8 mouse cellular contexts compared by ENCODE assay signal in genomic region chr3:67344599-67344998, GRCm38 (mm10). TPM values are rescaled to one million over a fixed set of nuclear protein-coding genes. Genes with fewer than 3 reads are reported as not detected.
A peak's percentile ranks its signal among the peaks of the same experiment; 100 is the strongest.
DNase-seq lines count a peak whose midpoint lies in the region; ATAC-seq lines count a peak whose summit lies in the region.

No protein-coding gene starts in this region.

- H3K4me3 ChIP-seq in kidney, embryonic 14.5 days (ENCODE audit: low read length): no peak overlapping the region
- no peak overlapping the region for H3K4me3 ChIP-seq in midbrain, embryonic 16.5 days (ENCODE audit: low read depth, low read length)

- 20% methylated on average over 2 of the region's 2 CpGs for WGBS in kidney, embryonic 14.5 days
- WGBS in midbrain, embryonic 16.5 days: 7% methylated on average over 2 of the region's 2 CpGs

- H3K27me3 ChIP-seq in kidney, embryonic 14.5 days (ENCODE audit: control insufficient read depth, insufficient read depth, low read length): no peaks in the 10 kb centered on the region
- H3K27me3 ChIP-seq in midbrain, embryonic 16.5 days (ENCODE audit: control insufficient read depth, insufficient read depth, low read depth, low read length): no peaks in the 10 kb centered on the region

- H3K36me3 ChIP-seq in kidney, embryonic 14.5 days (ENCODE audit: control insufficient read depth, insufficient read depth, low read length): no peaks in the 10 kb centered on the region
- H3K36me3 ChIP-seq in midbrain, embryonic 16.5 days (ENCODE audit: control insufficient read depth, insufficient read depth, low read length): no peaks in the 10 kb centered on the region

- H3K9ac ChIP-seq in kidney, embryonic 14.5 days (ENCODE audit: low read depth, low read length): no peak overlapping the region
- no peak overlapping the region for H3K9ac ChIP-seq in midbrain, embryonic 16.5 days (ENCODE audit: low read depth, low read length)

- H3K4me2 ChIP-seq in kidney, embryonic 14.5 days (replicated peaks; ENCODE audit: low read depth, low read length): no peak overlapping the region
- H3K4me2 ChIP-seq in midbrain, embryonic 16.5 days (ENCODE audit: low read length): no peak overlapping the region

- no peak for ATAC-seq in kidney, embryonic 14.5 days (ENCODE audit: low FRiP score, low TSS enrichment)
- ATAC-seq in midbrain, embryonic 16.5 days: 0 out of 2 replicates have a peak, but pooled peaks have one; percentile 29

- no peaks in the 10 kb centered on the region for H3K4me1 ChIP-seq in kidney, embryonic 14.5 days (ENCODE audit: control insufficient read depth, insufficient read depth, low read length)
- H3K4me1 ChIP-seq in midbrain, embryonic 16.5 days (ENCODE audit: control insufficient read depth, insufficient read depth, low read length): peaks cover 4% of the 10 kb centered on the region; the same call in 1 of the 2 replicates

- H3K9me3 ChIP-seq in kidney, embryonic 14.5 days (ENCODE audit: control insufficient read depth, low read length): no peaks in the 10 kb centered on the region
- H3K9me3 ChIP-seq in midbrain, embryonic 16.5 days (replicated peaks; ENCODE audit: control insufficient read depth, low read length, poor library complexity, severe bottlenecking): no peaks in the 10 kb centered on the region

- H3K27ac ChIP-seq in kidney, embryonic 14.5 days (ENCODE audit: low read depth, low read length): no peak overlapping the region
- no peak overlapping the region for H3K27ac ChIP-seq in midbrain, embryonic 16.5 days (ENCODE audit: low read length)

- DNase-seq in kidney, adult 8-10 months: peak; percentile 18 to 53
- DNase-seq in Muller cell, postnatal 12 days (ENCODE audit: inconsistent ontology term): peak; percentile 27
- peak; percentile 34 to 58 for DNase-seq in cerebellum, postnatal 36 days
- DNase-seq in heart, postnatal 36 days: peak; percentile 32 to 60
- DNase-seq in left cerebral cortex, adult 11 months (ENCODE audit: low spot score): peak; percentile 9
- DNase-seq in thymus, postnatal 0 days (ENCODE audit: low spot score): peak; percentile 47

- intact Hi-C loops in heart, postnatal 36 days (cut with DNase I): loop anchor here (1.0 to 10.0 kb wide), 2 partner anchors 360 to 1012 kb away; partner anchors contain the start of genes Rsrc1 and Shox2

RNA-seq across cellular contexts. Expression of gene Mlf1, which starts 29.3 kb away (rescaled TPM):
- 13.4 and 18.3 TPM in 2 replicates for polyA plus RNA-seq in kidney, embryonic 14.5 days (2014; fragmentation: Nextera tagmentation; extraction: Ambion mirVana)
- total RNA-seq in heart, postnatal 36 days (2021): 100 to 1,000 TPM; 289 to 311 TPM
- polyA plus RNA-seq in midbrain, embryonic 16.5 days (2015; fragmentation: Nextera tagmentation; extraction: Ambion mirVana): 28.5 TPM in 2 replicates
- 4.7 and 5.0 TPM in 2 replicates for polyA plus RNA-seq in thymus, postnatal 0 days (2015; fragmentation: Nextera tagmentation; extraction: Ambion mirVana)

RNA-seq across cellular contexts. Expression of gene Gm17402, which starts 30.4 kb away (rescaled TPM):
- polyA plus RNA-seq in kidney, embryonic 14.5 days (2014; fragmentation: Nextera tagmentation; extraction: Ambion mirVana): not detected in 2 replicates
- not detected for total RNA-seq in heart, postnatal 36 days (2021)
- not detected in 2 replicates for polyA plus RNA-seq in midbrain, embryonic 16.5 days (2015; fragmentation: Nextera tagmentation; extraction: Ambion mirVana)
- polyA plus RNA-seq in thymus, postnatal 0 days (2015; fragmentation: Nextera tagmentation; extraction: Ambion mirVana): not detected in 2 replicates
